Mouse (Mus musculus): ENCODE data around the gene Nectin2.
A peak's percentile ranks its signal among the peaks of the same experiment; 100 is the strongest.

Nectin2 gene

GRCm38 (mm10) chr7:19769434-19770374 is 19.4 kb upstream of the Nectin2 start:
- DNase-seq (ENCODE audit: extremely low spot score, low read depth, low spot score): no peak

GRCm38 (mm10) chr7:19769001-19769400 is 18.7 kb upstream of the Nectin2 start:
- DNase-seq (ENCODE audit: extremely low spot score, low read depth, low spot score): no peak

- DNase-seq (ENCODE audit: extremely low spot score, low read depth, low spot score): no peak
Observed at GRCm38 (mm10) chr7:19768251-19768650, 18.0 kb upstream of the Nectin2 start.

GRCm38 (mm10) chr7:19764581-19764980 is 14.3 kb upstream of the Nectin2 start:
- DNase-seq (ENCODE audit: extremely low spot score, low read depth, low spot score): no peak

GRCm38 (mm10) chr7:19763829-19764477 is 13.7 kb upstream of the Nectin2 start:
- DNase-seq (ENCODE audit: extremely low spot score, low read depth, low spot score): no peak

- no peak for DNase-seq (ENCODE audit: extremely low spot score, low read depth, low spot score)
Observed at GRCm38 (mm10) chr7:19762283-19762682, 12.0 kb upstream of the Nectin2 start.

GRCm38 (mm10) chr7:19760021-19760420 is 9.7 kb upstream of the Nectin2 start:
- DNase-seq (ENCODE audit: extremely low spot score, low read depth, low spot score): no peak

- DNase-seq (ENCODE audit: extremely low spot score, low read depth, low spot score): no peak
Observed at GRCm38 (mm10) chr7:19758623-19759022, 8.3 kb upstream of the Nectin2 start.

- no peak for DNase-seq (ENCODE audit: extremely low spot score, low read depth, low spot score)
Observed at GRCm38 (mm10) chr7:19755851-19756786, 5.8 kb upstream of the Nectin2 start.

- no peak for DNase-seq (ENCODE audit: extremely low spot score, low read depth, low spot score)
Observed at GRCm38 (mm10) chr7:19755008-19755407, 4.7 kb upstream of the Nectin2 start.

- no peak for DNase-seq (ENCODE audit: extremely low spot score, low read depth, low spot score)
Observed at GRCm38 (mm10) chr7:19754065-19754464, 3.8 kb upstream of the Nectin2 start.

GRCm38 (mm10) chr7:19753587-19753986 is 3.3 kb upstream of the Nectin2 start:
- DNase-seq (ENCODE audit: extremely low spot score, low read depth, low spot score): no peak

- DNase-seq (ENCODE audit: extremely low spot score, low read depth, low spot score): no peak
Observed at GRCm38 (mm10) chr7:19752652-19753051, 2.4 kb upstream of the Nectin2 start.

GRCm38 (mm10) chr7:19751070-19751383 is 744 bp upstream of the Nectin2 start:
- no peak for DNase-seq (ENCODE audit: extremely low spot score, low read depth, low spot score)

GRCm38 (mm10) chr7:19749389-19750216 is 680 bp downstream of the Nectin2 start:
- DNase-seq (ENCODE audit: extremely low spot score, low read depth, low spot score): peak; percentile 98

- DNase-seq (ENCODE audit: extremely low spot score, low read depth, low spot score): no peak
Observed at GRCm38 (mm10) chr7:19748219-19749195, 1.8 kb downstream of the Nectin2 start.

GRCm38 (mm10) chr7:19747420-19748218 is 2.7 kb downstream of the Nectin2 start:
- DNase-seq (ENCODE audit: extremely low spot score, low read depth, low spot score): no peak

- no peak for DNase-seq (ENCODE audit: extremely low spot score, low read depth, low spot score)
Observed at GRCm38 (mm10) chr7:19746426-19747201, 3.7 kb downstream of the Nectin2 start.
